Comparison of ENCODE assay signal across 9 mouse cellular contexts in genomic region chr10:6979216-6979615, GRCm38 (mm10).
DNase-seq lines count a peak whose midpoint lies in the region; ATAC-seq and TF ChIP-seq lines count a peak whose summit lies in the region.
"Had no signal": no experiment of that assay in that cellular context is flagged by ENCODE, and none has a peak within 500 bp of the region (broad histone marks: within the 10 kb centered on the region; RNA-seq: fewer than 3 reads in every experiment).

No protein-coding gene starts in this region.

- 71% methylated on average over 7 of the region's 7 CpGs for WGBS in lung, adult 2 months
- 65% methylated on average over 7 of the region's 7 CpGs for WGBS in midbrain, embryonic 15.5 days

- H3K4me3 ChIP-seq in lung, adult 2 months (replicated peaks; ENCODE audit: extremely low read depth, low read depth, low read length), result peak overlapping the region; percentile 4
- H3K4me3 ChIP-seq in midbrain, embryonic 15.5 days, result peak overlapping the region; percentile 34

- ATAC-seq in midbrain, embryonic 15.5 days (replicated peaks), result peak; percentile 59

- no peak overlapping the region for H3K27ac ChIP-seq in midbrain, embryonic 15.5 days

- H3K9me3 ChIP-seq in midbrain, embryonic 15.5 days, result no peaks in the 10 kb centered on the region

- H3K36me3 ChIP-seq in midbrain, embryonic 15.5 days (replicated peaks), result no peaks in the 10 kb centered on the region

- no peak for TF ChIP-seq CTCF in lung, adult 2 months (IDR thresholded peaks at IDR 0.05; ENCODE audit: insufficient read depth, low read length)

- no peak for TF ChIP-seq POLR2A in lung, adult 2 months (IDR thresholded peaks at IDR 0.05; ENCODE audit: borderline replicate concordance, extremely low read depth, low read depth, low read length)

- no peak for DNase-seq in lung, adult 2 months
- no peak for DNase-seq in lung, postnatal 14 days
- DNase-seq in cerebellum, adult 11-12 months, result peak; percentile 81
- DNase-seq in cerebellum, postnatal 14 days, result peak; percentile 76 to 82
- DNase-seq in embryo, embryonic 10 days (ENCODE audit: low spot score), result no peak
- DNase-seq in adrenal gland, adult 8-10 months, result no peak
- DNase-seq in heart, adult 8-10 months (ENCODE audit: low spot score), result no peak
- DNase-seq: lung, postnatal 36 days had no signal

- no peaks in the 10 kb centered on the region for H3K27me3 ChIP-seq in midbrain, embryonic 15.5 days (replicated peaks)

- H3K4me2 ChIP-seq in midbrain, embryonic 15.5 days, result peak overlapping the region; percentile 53

- H3K9ac ChIP-seq in midbrain, embryonic 15.5 days, result no peak overlapping the region

- H3K4me1 ChIP-seq in lung, adult 2 months (ENCODE audit: control insufficient read depth, insufficient read depth, low read length), result no peaks in the 10 kb centered on the region
- H3K4me1 ChIP-seq in midbrain, embryonic 15.5 days, result 0 out of 2 replicates have a peak, but pooled peaks cover 6% of the 10 kb centered on the region

Comparison
In these comparisons a context has a peak if more than half of its experiments do, and no peak if none do; other contexts are left out.
1. DNase-seq: peak in cerebellum, adult 11-12 months (single experiment) and cerebellum, postnatal 14 days (2 of 2); none in lung, adult 2 months (single experiment), lung, postnatal 14 days (single experiment), embryo, embryonic 10 days (single experiment), adrenal gland, adult 8-10 months (single experiment) and heart, adult 8-10 months (single experiment).